Mouse (Mus musculus) forebrain, embryonic 15.5 days (tissue): ENCODE data around the gene Gm16253. TPM values are rescaled to one million over a fixed set of nuclear protein-coding genes. Genes with fewer than 3 reads are reported as not detected.

Experiments used
- ATAC-seq: fragments of 200-750 bp; cut with Nextera tagmentation; replicated peaks from 2 replicates; pipeline ENCODE4 v1.8.0; 2017; ENCODE audit warnings: mild to moderate bottlenecking, moderate TSS enrichment, moderate library complexity
- H3K27ac ChIP-seq: fragments of 300-500 bp; sonication (generic); replicated peaks from 2 replicates; pipeline ENCODE4 v1.5.1; 2015; ENCODE audit warnings: mild to moderate bottlenecking, inconsistent platforms
- H3K27me3 ChIP-seq: fragments of 300-500 bp; sonication (generic); 2 replicates; pipeline ENCODE4 v1.6.1; 2015; ENCODE audit warnings: inconsistent platforms
- H3K36me3 ChIP-seq: fragments of 300-500 bp; sonication (generic); 2 replicates; pipeline ENCODE4 v1.6.1; 2015; ENCODE audit warnings: mild to moderate bottlenecking, inconsistent platforms
- H3K4me1 ChIP-seq: fragments of 300-500 bp; sonication (generic); 2 replicates; pipeline ENCODE4 v1.6.1; 2015; ENCODE audit warnings: inconsistent platforms
- H3K4me2 ChIP-seq: fragments of 300-500 bp; sonication (generic); replicated peaks from 2 replicates; pipeline ENCODE4 v1.6.1; 2015; ENCODE audit warnings: mild to moderate bottlenecking, inconsistent platforms
- H3K4me3 ChIP-seq: fragments of 300-500 bp; sonication (generic); 2 replicates; pipeline ENCODE4 v1.5.1; 2015; ENCODE audit warnings: mild to moderate bottlenecking, inconsistent platforms
- H3K9ac ChIP-seq: fragments of 300-500 bp; sonication (generic); replicated peaks from 2 replicates; pipeline ENCODE4 v1.6.1; 2015; ENCODE audit warnings: mild to moderate bottlenecking, inconsistent platforms
- H3K9me3 ChIP-seq: fragments of 300-500 bp; sonication (generic); 2 replicates; pipeline ENCODE4 v1.6.1; 2016; ENCODE audit warnings: inconsistent platforms
- WGBS: fragments of 180-500 bp; shearing (Covaris S2); methylation state at CpG from one replicate; pipeline ENCODE4 v1.1.7; 2015; ENCODE audit warnings: mixed read lengths; 5-methylcytosine and 5-hydroxymethylcytosine counted together
- polyA plus RNA-seq: library from polyadenylated mRNA; unstranded; fragments of >200 nt; fragmentation: Nextera tagmentation; extraction: Ambion mirVana; gene quantifications from 2 replicates; pipeline ENCODE4 v1.2.1, GENCODE M21; 2015

Gene Gm16253
- polyA plus RNA-seq, 1 experiment from 2014 or later, result 0.92 TPM

DNA sequence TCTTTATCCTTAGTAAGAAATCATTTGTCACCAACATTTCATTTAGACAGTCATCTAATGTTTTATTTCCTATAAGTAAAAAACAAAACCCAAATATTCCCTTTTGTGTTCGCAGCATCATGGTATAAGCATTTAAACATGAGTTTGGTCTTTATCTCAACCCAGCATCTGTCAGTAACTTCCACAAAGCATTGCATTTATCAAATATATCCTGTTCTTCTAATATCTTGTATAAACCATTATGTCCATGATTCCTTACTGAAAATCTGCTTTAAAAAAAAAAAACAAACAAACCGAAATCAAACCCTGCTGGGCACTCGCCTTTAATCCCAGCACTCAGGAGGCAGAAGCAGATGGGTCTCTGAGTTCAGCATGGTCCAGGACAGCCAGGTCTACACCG, 29.8 kb downstream of the Gm16253 start:
- H3K4me3 ChIP-seq, result no peak overlapping the region
- no peaks in the 10 kb centered on the region for H3K9me3 ChIP-seq
- ATAC-seq, result no peak
- H3K27me3 ChIP-seq, result no peaks in the 10 kb centered on the region
- no peak overlapping the region for H3K9ac ChIP-seq
- no peak overlapping the region for H3K4me2 ChIP-seq
- H3K4me1 ChIP-seq, result peaks cover 43% of the 10 kb centered on the region
- no peak overlapping the region for H3K27ac ChIP-seq
- WGBS, result 93% methylated on average over 4 of the region's 4 CpGs
- H3K36me3 ChIP-seq, result no peaks in the 10 kb centered on the region

DNA sequence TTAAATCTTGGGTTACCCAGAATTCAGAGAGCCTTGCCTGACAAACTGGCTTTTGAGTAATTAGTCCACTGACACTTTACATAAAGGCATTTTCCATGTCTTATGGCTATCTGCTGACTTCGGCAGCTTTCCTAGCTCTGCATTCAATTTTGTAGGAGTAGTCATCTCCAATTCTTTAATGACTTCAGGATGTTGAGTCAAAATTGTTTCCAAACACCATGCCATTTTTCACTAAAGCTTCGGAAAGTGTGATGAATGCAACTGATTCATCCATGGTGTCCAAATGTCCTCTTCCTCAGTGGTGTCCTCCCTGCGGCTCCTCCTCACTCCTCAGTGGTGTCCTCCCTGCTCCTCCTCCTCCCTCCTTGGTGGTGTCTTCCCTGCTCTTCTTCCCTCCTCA, 41.2 kb downstream of the Gm16253 start:
- Histone ChIP-seq H3K27me3 (no peaks in the 10 kb centered on the region), H3K36me3 (peaks cover 60% of the 10 kb centered on the region), H3K4me1 (no peaks in the 10 kb centered on the region), H3K27ac (no peak overlapping the region), H3K9me3 (no peaks in the 10 kb centered on the region), H3K4me3 (no peak overlapping the region), H3K9ac (no peak overlapping the region), H3K4me2 (no peak overlapping the region)
- ATAC-seq, result no peak
- 96% methylated on average over 3 of the region's 3 CpGs for WGBS

DNA sequence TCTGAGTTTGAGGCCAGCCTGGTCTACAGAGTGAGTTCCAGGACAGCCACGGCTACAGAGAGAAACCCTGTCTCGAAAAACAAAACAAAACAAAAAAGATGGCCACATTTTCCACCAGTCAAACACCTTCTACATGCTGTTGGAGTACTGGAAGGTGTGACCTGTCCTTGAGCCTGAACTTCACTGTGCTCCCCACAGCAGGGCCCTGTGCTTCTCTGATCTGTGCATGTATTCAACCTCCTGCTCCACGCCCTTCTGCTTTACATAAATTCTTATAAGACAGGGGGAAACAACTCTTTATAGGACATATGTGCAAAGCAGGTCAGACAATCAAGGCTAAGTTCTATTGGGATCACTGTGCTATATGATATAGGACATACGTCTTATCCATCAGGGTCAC, 46.4 kb downstream of the Gm16253 start:
- Histone ChIP-seq H3K27me3 (no peaks in the 10 kb centered on the region), H3K4me3 (no peak overlapping the region), H3K9ac (no peak overlapping the region), H3K4me2 (no peak overlapping the region), H3K9me3 (no peaks in the 10 kb centered on the region), H3K36me3 (peaks cover 62% of the 10 kb centered on the region), H3K4me1 (no peaks in the 10 kb centered on the region), H3K27ac (no peak overlapping the region)
- ATAC-seq, result no peak
- 89% methylated on average over 4 of the region's 4 CpGs for WGBS

DNA sequence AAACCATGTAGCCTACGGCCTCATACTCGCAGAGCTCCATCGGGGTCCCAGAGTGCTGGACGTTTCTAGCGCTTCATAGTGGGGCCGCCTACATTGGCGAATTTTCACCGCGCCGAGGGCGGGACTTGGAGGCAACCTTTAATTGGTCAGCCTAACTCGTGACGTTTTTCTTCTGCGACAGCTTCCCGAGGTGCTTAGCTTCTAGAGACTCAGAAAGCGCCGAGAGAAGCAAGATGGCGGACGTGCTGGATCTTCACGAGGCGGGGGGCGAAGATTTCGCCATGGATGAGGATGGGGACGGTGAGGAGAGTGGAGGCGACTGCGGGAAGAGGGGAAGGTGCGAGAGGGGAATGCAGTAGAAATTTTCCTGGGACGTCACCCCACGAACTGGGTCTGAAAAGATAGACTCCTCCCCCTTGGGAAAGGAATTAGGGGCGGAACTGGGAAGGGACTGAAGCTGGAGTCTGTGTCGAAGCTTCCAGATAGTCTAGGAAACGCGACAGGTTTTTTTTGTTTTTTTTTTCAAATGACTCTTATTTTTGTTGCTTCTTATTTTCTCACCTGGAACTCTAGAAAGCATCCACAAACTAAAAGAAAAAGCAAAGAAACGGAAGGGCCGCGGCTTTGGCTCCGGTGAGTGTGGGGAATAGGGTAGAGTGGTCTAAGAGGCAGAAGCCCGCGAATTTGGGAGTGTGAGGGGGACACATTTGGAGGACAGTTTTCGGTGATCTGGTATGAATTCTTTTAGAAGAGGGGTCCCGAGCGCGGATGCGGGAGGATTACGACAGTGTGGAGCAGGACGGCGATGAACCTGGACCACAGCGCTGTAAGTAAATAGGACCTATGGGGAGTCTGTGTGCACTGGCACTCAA, 53.2 kb downstream of the Gm16253 start, which contains the start of gene Rbm8a:
TSS of gene Rbm8a (plus strand) at position 205 of the 872 bp plus-strand sequence.
- WGBS, result under 1% methylated on average over 48 of the region's 48 CpGs
- Histone ChIP-seq H3K36me3 (peaks cover 37% of the 10 kb centered on the region), H3K4me2 (peak within 1 kb of the TSS; percentile 83), H3K27me3 (no peaks in the 10 kb centered on the region), H3K27ac (peak within 1 kb of the TSS; percentile 82), H3K9me3 (no peaks in the 10 kb centered on the region), H3K4me3 (peak within 1 kb of the TSS; percentile 63), H3K4me1 (peaks cover 21% of the 10 kb centered on the region), H3K9ac (peak within 1 kb of the TSS; percentile 61)
- peak; percentile 95 for ATAC-seq

Other genes starting within 250 kb of the Gm16253 start
- gene BC107364, start 124.7 kb upstream of the Gm16253 start, polyA plus RNA-seq, result not detected in 2 replicates
- 0.43 and 0.82 TPM in 2 replicates for gene Hfe2, start 51.8 kb upstream of the Gm16253 start, polyA plus RNA-seq
- gene Txnip, start 19.0 kb upstream of the Gm16253 start, polyA plus RNA-seq, result 68.4 and 69.3 TPM in 2 replicates
- gene Polr3gl, start 17.2 kb downstream of the Gm16253 start, polyA plus RNA-seq, result 42.4 and 45.3 TPM in 2 replicates
- gene Ankrd34a, start 19.7 kb downstream of the Gm16253 start, polyA plus RNA-seq, result 12.5 and 13.4 TPM in 2 replicates
- 5.0 and 6.4 TPM in 2 replicates for gene Lix1l, start 24.2 kb downstream of the Gm16253 start, polyA plus RNA-seq
- 132 and 144 TPM in 2 replicates for gene Rbm8a, start 52.9 kb downstream of the Gm16253 start, polyA plus RNA-seq
- 57.3 and 58.6 TPM in 2 replicates for gene Pex11b, start 58.4 kb downstream of the Gm16253 start, polyA plus RNA-seq
- gene Gm42957, start 58.5 kb downstream of the Gm16253 start, polyA plus RNA-seq, result 0.08 TPM in 1 of 2 replicates, not detected in the other
- gene Itga10, start 68.6 kb downstream of the Gm16253 start, polyA plus RNA-seq, result 0.55 and 0.65 TPM in 2 replicates
- gene Ankrd35, start 93.1 kb downstream of the Gm16253 start, polyA plus RNA-seq, result 1.5 and 1.9 TPM in 2 replicates
- gene Pias3, start 119.4 kb downstream of the Gm16253 start, polyA plus RNA-seq, result 27.4 and 28.9 TPM in 2 replicates
- gene Nudt17, start 131.6 kb downstream of the Gm16253 start, polyA plus RNA-seq, result 6.8 and 6.9 TPM in 2 replicates
- 33.5 and 35.7 TPM in 2 replicates for gene Polr3c, start 150.6 kb downstream of the Gm16253 start, polyA plus RNA-seq
- gene Rnf115, start 150.7 kb downstream of the Gm16253 start, polyA plus RNA-seq, result 59.3 and 66.6 TPM in 2 replicates